Mouse (Mus musculus): ENCODE measurements around the gene Krt14.
A peak's percentile ranks its signal among the peaks of the same experiment; 100 is the strongest.
"Not testable (repeated sequence)": the region's sequence is repeated elsewhere in the genome, so short reads cannot be mapped to it uniquely, and the experiment has no call there.

Gene Krt14

GRCm38 (mm10) chr11:100207498-100207897 is at the start of gene Krt14:
TSS of gene Krt14 (minus strand) at chr11:100207548.
- no peak for DNase-seq (ENCODE audit: low spot score)

DNA sequence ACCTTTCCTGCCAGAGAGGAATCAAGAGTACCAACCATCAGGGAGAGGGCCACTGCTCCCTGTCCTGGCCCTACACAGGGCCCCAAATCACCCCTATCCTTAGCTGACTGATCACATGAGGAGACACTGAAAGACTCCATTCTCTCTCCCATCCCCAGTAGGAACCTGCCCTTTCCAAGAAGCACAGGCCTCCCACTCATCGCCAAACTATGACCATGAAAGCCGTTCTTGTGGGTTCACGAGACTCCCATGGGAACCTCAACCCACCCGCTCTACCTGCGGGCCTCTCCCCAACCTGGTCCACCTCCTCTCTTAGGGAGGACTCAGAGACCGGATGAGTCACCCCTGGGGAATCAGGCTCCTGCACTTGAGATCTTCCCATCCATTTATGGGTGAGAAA is 48.2 kb upstream of the Krt14 start:
- no peak for DNase-seq (ENCODE audit: low spot score)

GRCm38 (mm10) chr11:100254360-100255090 is 47.2 kb upstream of the Krt14 start:
- DNase-seq (ENCODE audit: low spot score) = no peak

DNA sequence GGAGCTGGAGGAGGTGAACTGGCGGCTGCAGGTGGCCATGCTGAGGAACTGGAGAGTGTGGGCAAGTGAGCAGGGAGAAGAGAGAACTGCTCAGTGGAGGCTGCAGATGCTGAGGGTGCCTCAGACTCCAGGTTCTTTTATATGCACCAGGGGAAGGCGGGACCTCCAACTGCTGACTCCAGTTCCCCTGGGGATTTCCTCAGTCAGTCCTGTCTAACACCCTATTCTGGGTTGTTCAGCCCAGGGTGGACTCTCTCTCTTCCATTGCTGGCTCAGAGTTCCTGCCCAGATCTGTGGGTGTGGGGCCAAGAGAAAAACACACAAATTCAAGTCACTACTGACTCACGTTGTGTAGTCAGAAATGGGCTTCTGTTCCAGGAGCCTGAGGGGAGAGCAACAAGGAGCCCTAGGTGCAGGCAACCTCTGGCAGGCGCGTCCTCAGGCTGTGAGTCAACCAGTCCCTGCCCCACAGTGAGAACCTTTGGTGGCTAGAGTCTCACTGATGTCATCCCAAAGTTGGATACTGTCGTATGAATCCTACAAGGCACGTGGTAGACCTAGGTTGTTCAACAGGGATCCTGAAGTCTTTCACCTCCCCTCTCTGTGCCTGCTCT is 41.6 kb upstream of the Krt14 start, which contains the start of gene Krt16:
Krt16 (minus strand) TSS at position 51 of the 614 bp plus-strand sequence.
- no peak for DNase-seq (ENCODE audit: low spot score)

GRCm38 (mm10) chr11:100246471-100246870 is 39.1 kb upstream of the Krt14 start:
- DNase-seq (ENCODE audit: low spot score) = not testable (repeated sequence)

GRCm38 (mm10) chr11:100240272-100240671 is 32.9 kb upstream of the Krt14 start:
- DNase-seq (ENCODE audit: low spot score) = not testable (repeated sequence)

GRCm38 (mm10) chr11:100221741-100222140 is 14.4 kb upstream of the Krt14 start:
- no peak for DNase-seq (ENCODE audit: low spot score)

DNA sequence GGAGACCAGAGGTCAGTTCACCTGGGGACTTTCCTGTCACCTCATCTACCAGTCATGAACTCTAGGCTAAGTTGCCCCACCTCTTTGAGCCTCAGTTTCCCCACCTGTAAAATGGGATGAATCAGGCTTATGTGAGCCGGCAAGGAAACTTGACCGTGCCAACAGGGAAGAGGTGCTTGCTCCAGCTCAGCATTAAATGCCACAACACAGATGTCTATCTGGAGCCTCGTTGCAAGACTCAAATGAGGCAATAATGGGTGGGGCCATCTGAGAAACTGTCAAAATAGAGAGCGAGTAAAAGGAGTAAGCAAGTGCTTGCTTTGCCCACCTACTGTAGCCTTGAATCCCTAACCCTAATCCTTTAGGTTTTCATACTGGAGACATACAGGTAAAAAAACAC is 12.0 kb upstream of the Krt14 start:
- no peak for DNase-seq (ENCODE audit: low spot score)

- DNase-seq (ENCODE audit: low spot score) = no peak
These were observed 1.2 kb upstream of the Krt14 start for GRCm38 (mm10) chr11:100208542-100208941.

GRCm38 (mm10) chr11:100203448-100203847 is 3.9 kb downstream of the Krt14 start:
- DNase-seq (ENCODE audit: low spot score) = peak; percentile 32

DNA sequence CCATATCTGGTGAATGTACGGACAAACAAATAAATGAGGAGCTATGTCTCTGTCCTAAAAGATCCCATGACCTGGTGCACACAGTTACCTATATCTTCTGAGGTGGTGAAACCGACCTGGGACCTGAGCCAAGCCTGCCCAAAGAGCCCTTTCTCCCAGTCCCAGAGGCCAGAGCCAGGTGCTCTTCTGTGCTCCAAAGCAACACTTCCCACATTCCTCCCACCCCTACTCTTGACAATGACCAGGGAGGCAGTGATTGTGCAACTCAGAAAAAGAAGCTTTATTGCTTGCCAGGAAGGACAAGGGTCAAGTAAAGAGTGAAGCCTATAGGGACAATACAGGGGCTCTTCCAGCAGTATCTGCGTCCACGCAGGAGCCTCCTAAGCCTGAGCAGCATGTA is 4.4 kb downstream of the Krt14 start:
- no peak for DNase-seq (ENCODE audit: low spot score)

- DNase-seq (ENCODE audit: low spot score) = peak; percentile 15
These were observed 7.1 kb downstream of the Krt14 start for GRCm38 (mm10) chr11:100200104-100200820.

GRCm38 (mm10) chr11:100198666-100199065 is 8.7 kb downstream of the Krt14 start:
- no peak for DNase-seq (ENCODE audit: low spot score)

DNA sequence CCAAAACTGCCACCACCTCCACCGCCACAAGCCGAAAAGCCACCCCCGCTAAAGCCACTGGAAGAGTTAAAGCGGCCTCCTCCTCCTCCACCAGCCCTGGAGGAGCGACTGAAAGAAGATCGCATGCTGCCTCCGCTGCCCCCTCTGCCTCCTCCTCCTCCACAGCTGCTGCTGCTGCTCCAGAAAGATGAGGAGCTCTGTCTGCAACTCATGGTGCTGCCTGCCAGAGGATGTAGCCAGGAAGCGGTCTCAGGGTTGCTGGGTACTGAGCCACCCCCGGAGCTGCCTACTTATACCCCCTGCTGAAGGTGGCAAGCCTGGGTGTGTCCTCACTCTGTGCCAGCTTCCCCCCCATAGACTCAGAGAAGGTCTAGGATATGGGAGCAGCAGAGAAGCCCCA is 14.4 kb downstream of the Krt14 start, which contains the start of gene Krt9:
Krt9 (minus strand) TSS at position 255 of the 400 bp plus-strand sequence.
- DNase-seq (ENCODE audit: low spot score) = no peak

DNA sequence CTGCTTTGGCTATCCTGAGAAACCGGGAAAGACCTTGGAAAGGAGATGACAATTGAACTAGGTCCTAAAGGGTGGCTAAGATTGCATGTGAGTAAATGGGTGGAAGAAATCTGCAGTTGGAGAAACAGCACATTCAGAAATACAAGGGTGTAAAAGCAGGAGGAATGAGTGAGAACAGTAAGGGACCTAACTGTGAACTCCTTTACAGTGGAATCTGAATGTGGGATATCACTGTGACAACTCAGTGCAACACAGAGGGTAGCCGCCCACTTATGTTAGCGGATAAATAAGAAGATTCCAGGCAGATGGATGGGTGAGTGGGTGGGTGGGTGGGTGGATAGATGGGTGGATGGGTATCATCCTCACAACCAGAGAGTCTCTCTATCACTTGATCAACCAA is 15.5 kb downstream of the Krt14 start:
- DNase-seq (ENCODE audit: low spot score) = no peak

GRCm38 (mm10) chr11:100186736-100187135 is 20.6 kb downstream of the Krt14 start:
- no peak for DNase-seq (ENCODE audit: low spot score)

- DNase-seq (ENCODE audit: low spot score) = no peak
These were observed 25.6 kb downstream of the Krt14 start for GRCm38 (mm10) chr11:100181725-100182124.

DNA sequence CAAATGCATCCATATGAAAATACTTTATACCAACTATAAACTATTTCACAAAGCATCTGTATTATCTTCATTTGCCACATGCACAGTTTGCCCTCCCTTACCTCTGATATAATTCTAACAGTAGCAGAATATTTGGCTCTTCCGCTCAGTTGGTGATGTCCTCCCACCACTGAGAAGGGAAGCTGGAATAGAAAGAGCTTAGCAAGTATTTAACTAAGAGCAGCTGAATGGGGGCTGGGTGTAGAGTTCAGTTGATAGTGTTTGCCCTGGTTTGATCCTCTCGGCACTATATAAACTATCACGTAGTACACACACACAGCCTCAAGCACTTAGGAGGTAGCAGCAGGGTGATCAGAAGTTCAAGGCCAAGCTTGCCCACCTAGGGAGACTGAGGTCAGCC is 28.1 kb downstream of the Krt14 start:
- DNase-seq (ENCODE audit: low spot score) = no peak

DNA sequence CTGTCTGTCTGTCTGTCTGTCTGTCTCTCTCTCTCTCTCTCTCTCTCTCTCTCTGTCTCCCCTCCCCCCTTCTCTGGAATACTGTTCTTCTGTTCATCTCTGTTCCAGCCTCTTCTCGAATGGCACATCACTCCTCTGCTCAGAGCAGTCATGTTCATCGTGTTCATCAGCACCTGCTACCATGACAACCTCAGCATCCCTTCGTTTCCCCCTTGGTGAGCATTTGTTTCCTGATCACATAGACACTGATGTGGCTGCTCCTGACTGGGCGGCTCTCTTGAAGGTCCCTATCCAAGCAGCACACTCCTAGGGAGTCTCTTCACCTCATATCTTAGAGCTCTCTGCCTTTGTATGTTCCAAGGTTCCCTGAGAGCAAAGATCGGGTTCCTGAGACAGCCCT is 29.0 kb downstream of the Krt14 start:
- no peak for DNase-seq (ENCODE audit: low spot score)

GRCm38 (mm10) chr11:100176791-100177190 is 30.6 kb downstream of the Krt14 start:
- DNase-seq (ENCODE audit: low spot score) = no peak

GRCm38 (mm10) chr11:100168765-100169762 is 38.3 kb downstream of the Krt14 start:
- DNase-seq (ENCODE audit: low spot score) = peak; percentile 69

DNA sequence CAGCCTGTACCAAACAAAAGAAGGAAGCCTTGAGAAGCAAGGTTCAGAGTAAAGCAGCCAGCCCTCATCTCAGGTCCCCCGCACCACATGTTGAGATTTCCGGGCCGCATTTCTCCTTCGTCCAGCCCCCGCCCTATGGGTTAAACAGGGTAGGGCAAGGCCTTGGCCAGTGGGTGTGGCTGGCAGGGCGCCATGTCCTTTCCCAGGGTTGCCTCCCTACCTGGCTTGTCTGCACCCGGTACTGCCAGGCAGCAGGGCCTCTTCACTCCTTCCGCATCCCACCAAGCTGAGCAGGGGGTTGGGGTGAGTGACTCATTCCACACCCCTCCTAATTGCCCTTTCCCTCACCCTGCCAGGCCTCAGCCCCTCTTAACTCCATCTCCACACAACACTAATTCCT is 39.3 kb downstream of the Krt14 start:
- DNase-seq (ENCODE audit: low spot score) = peak; percentile 68
